Mouse (Mus musculus) MEL (cell line): ENCODE results near the gene Fam102a. TPM values are rescaled to one million over a fixed set of nuclear protein-coding genes. Genes with fewer than 3 reads are reported as not detected.

Experiments used
- DNase-seq: peaks from one replicate; pipeline ENCODE4 v3.0.0; 2011; ENCODE audit warnings: low read depth, low spot score
- H3K27ac ChIP-seq: 2 replicates; pipeline ENCODE4 v1.5.1; 2012; ENCODE audit warnings: low read depth, mild to moderate bottlenecking, control low read depth, low read length, moderate library complexity; ENCODE audit not compliant: control insufficient read depth
- H3K27me3 ChIP-seq, 2 experiments: fragments of 150-350 bp in 1 of 2; sonication (generic) in 1 of 2; 2 replicates each; pipeline ENCODE4 v1.6.1; 2012; ENCODE audit warnings: low read length in 2 of 2, mild to moderate bottlenecking in 2 of 2, improper control_type of control experiment in 1 of 2, moderate library complexity in 1 of 2; ENCODE audit not compliant: insufficient read depth in 2 of 2, control insufficient read depth in 1 of 2
- H3K36me3 ChIP-seq, 2 experiments: 2 replicates each; pipeline ENCODE4 v1.6.1; 2012 to 2014; ENCODE audit warnings: low read length in 2 of 2, improper control_type of control experiment in 1 of 2, inconsistent platforms in 1 of 2, mild to moderate bottlenecking in 1 of 2; ENCODE audit not compliant: insufficient read depth in 2 of 2, control insufficient read depth in 1 of 2
- H3K4me1 ChIP-seq, 2 experiments: fragments of 150-350 bp in 1 of 2; sonication (generic) in 1 of 2; 2 replicates each; pipeline ENCODE4 v1.6.1; 2012; ENCODE audit warnings: low read length in 2 of 2, improper control_type of control experiment in 1 of 2, mild to moderate bottlenecking in 1 of 2; ENCODE audit not compliant: insufficient read depth in 2 of 2, control insufficient read depth in 1 of 2
- H3K4me3 ChIP-seq, 2 experiments: fragments of 150-350 bp in 1 of 2; sonication (generic) in 1 of 2; 2 replicates each; pipeline ENCODE4 v1.5.1; 2012; ENCODE audit warnings: low read depth in 2 of 2, low read length in 2 of 2, mild to moderate bottlenecking in 2 of 2, moderate library complexity in 2 of 2, control low read depth in 1 of 2, improper control_type of control experiment in 1 of 2; ENCODE audit not compliant: control insufficient read depth in 1 of 2, insufficient read depth in 1 of 2
- H3K79me2 ChIP-seq: 2 replicates; pipeline ENCODE4 v1.6.1; 2012; ENCODE audit warnings: mild to moderate bottlenecking, low read length, moderate library complexity; ENCODE audit not compliant: control insufficient read depth, poor library complexity, insufficient read depth
- H3K9ac ChIP-seq: 2 replicates; pipeline ENCODE4 v1.6.1; 2012; ENCODE audit warnings: low read depth, mild to moderate bottlenecking, control low read depth, low read length, moderate library complexity; ENCODE audit not compliant: control insufficient read depth, poor library complexity, severe bottlenecking
- H3K9me3 ChIP-seq: fragments of 150-350 bp; sonication (generic); replicated peaks from 2 replicates; pipeline ENCODE4 v1.6.1; 2012; ENCODE audit warnings: mild to moderate bottlenecking, low read length, improper control_type of control experiment, moderate library complexity; ENCODE audit not compliant: insufficient read depth
- CHD1 ChIP-seq: IDR thresholded peaks from 2 replicates; pipeline ENCODE4 v1.6.1; 2012; ENCODE audit warnings: low read depth, mild to moderate bottlenecking, inconsistent platforms, low read length, improper control_type of control experiment
- CHD2 ChIP-seq: IDR thresholded peaks from 2 replicates; pipeline ENCODE4 v1.6.1; 2011; ENCODE audit warnings: low read length, improper control_type of control experiment
- E2F4 ChIP-seq: IDR thresholded peaks from 2 replicates; pipeline ENCODE4 v1.6.1; 2011; ENCODE audit warnings: low read depth, low read length, improper control_type of control experiment, borderline replicate concordance
- ELF1 ChIP-seq: IDR thresholded peaks from 2 replicates; pipeline ENCODE4 v1.6.1; 2014; ENCODE audit warnings: low read depth, mild to moderate bottlenecking, inconsistent platforms, low read length, improper control_type of control experiment, moderate library complexity
- EP300 ChIP-seq, 2 experiments: IDR thresholded peaks; 2 replicates each; pipeline ENCODE4 v1.6.1; 2011; ENCODE audit warnings: improper control_type of control experiment in 2 of 2, low read length in 2 of 2, low read depth in 1 of 2, mild to moderate bottlenecking in 1 of 2
- GABPA ChIP-seq: IDR thresholded peaks from 2 replicates; pipeline ENCODE4 v1.6.1; 2012; ENCODE audit warnings: low read depth, mild to moderate bottlenecking, inconsistent platforms, low read length, improper control_type of control experiment, moderate library complexity
- HCFC1 ChIP-seq: IDR thresholded peaks from 2 replicates; pipeline ENCODE4 v1.6.1; 2012; ENCODE audit warnings: low read depth, mild to moderate bottlenecking, inconsistent platforms, low read length, improper control_type of control experiment, moderate library complexity
- JUND ChIP-seq: IDR thresholded peaks from 2 replicates; pipeline ENCODE4 v1.6.1; 2011; ENCODE audit warnings: low read depth, mild to moderate bottlenecking, improper control_type of control experiment, low read length
- MAZ ChIP-seq: IDR thresholded peaks from 2 replicates; pipeline ENCODE4 v1.6.1; 2012; ENCODE audit warnings: low read depth, mild to moderate bottlenecking, inconsistent platforms, low read length, improper control_type of control experiment
- MYB ChIP-seq: IDR thresholded peaks from 2 replicates; pipeline ENCODE4 v1.6.1; 2011; ENCODE audit warnings: mild to moderate bottlenecking, low read depth, low read length, improper control_type of control experiment
- NELFE ChIP-seq: IDR thresholded peaks from 2 replicates; pipeline ENCODE4 v1.6.1; 2011; ENCODE audit warnings: low read depth, low read length, improper control_type of control experiment
- POLR2A ChIP-seq, 2 experiments: IDR thresholded peaks; 2 replicates each; pipeline ENCODE4 v1.6.1; 2011 to 2012; ENCODE audit warnings: low read length in 2 of 2, mild to moderate bottlenecking in 2 of 2, control low read depth in 1 of 2, improper control_type of control experiment in 1 of 2, low read depth in 1 of 2, moderate library complexity in 1 of 2; ENCODE audit not compliant: control insufficient read depth in 1 of 2, insufficient read depth in 1 of 2, poor library complexity in 1 of 2
- POLR2AphosphoS2 ChIP-seq: IDR thresholded peaks from 2 replicates; pipeline ENCODE4 v1.6.1; 2011; ENCODE audit warnings: low read length, improper control_type of control experiment
- SIN3A ChIP-seq: IDR thresholded peaks from 2 replicates; pipeline ENCODE4 v1.6.1; 2012; ENCODE audit warnings: low read length, improper control_type of control experiment, inconsistent platforms
- SMC3 ChIP-seq: IDR thresholded peaks from 2 replicates; pipeline ENCODE4 v1.6.1; 2011; ENCODE audit warnings: low read depth, low read length, improper control_type of control experiment
- TAL1 ChIP-seq: IDR thresholded peaks from 2 replicates; pipeline ENCODE4 v1.6.1; 2012; ENCODE audit warnings: mild to moderate bottlenecking, inconsistent platforms, low read length, moderate library complexity, mixed read lengths
- TCF12 ChIP-seq: IDR thresholded peaks from 2 replicates; pipeline ENCODE4 v1.6.1; 2014; ENCODE audit warnings: low read depth, mild to moderate bottlenecking, inconsistent platforms, low read length, improper control_type of control experiment, moderate library complexity
- UBTF ChIP-seq: IDR thresholded peaks from 2 replicates; pipeline ENCODE4 v1.6.1; 2012; ENCODE audit warnings: low read depth, mild to moderate bottlenecking, inconsistent platforms, low read length, improper control_type of control experiment, moderate library complexity, borderline replicate concordance; ENCODE audit not compliant: insufficient read depth
- USF1 ChIP-seq: IDR thresholded peaks from 2 replicates; pipeline ENCODE4 v1.6.1; 2014; ENCODE audit warnings: low read depth, mild to moderate bottlenecking, inconsistent platforms, low read length, improper control_type of control experiment, moderate library complexity
- USF2 ChIP-seq, 2 experiments: IDR thresholded peaks; 2 replicates each; pipeline ENCODE4 v1.6.1; 2011 to 2012; ENCODE audit warnings: improper control_type of control experiment in 2 of 2, low read length in 2 of 2, borderline replicate concordance in 1 of 2, inconsistent platforms in 1 of 2, low read depth in 1 of 2, mild to moderate bottlenecking in 1 of 2; ENCODE audit not compliant: insufficient read depth in 1 of 2
- ZKSCAN1 ChIP-seq: IDR thresholded peaks from 2 replicates; pipeline ENCODE4 v1.6.1; 2012; ENCODE audit warnings: low read depth, mild to moderate bottlenecking, inconsistent platforms, low read length, improper control_type of control experiment, moderate library complexity
- ZMIZ1 ChIP-seq: IDR thresholded peaks from 2 replicates; pipeline ENCODE4 v1.6.1; 2012; ENCODE audit warnings: low read depth, mild to moderate bottlenecking, inconsistent platforms, low read length, improper control_type of control experiment, moderate library complexity
- ZNF384 ChIP-seq: IDR thresholded peaks from 2 replicates; pipeline ENCODE4 v1.6.1; 2012; ENCODE audit warnings: low read depth, mild to moderate bottlenecking, inconsistent platforms, low read length, improper control_type of control experiment
- polyA plus RNA-seq, 2 experiments: library from polyadenylated mRNA; stranded (reverse) in 1 of 2; unstranded in 1 of 2; fragments of >175 nt in 1 of 2; fragments of >200 nt in 1 of 2; gene quantifications; 2 replicates each; pipeline versions ENCODE4 v1.2.1 to v1.2.4; 2012; ENCODE audit warnings: low replicate concordance in 2 of 2, low read depth in 1 of 2; ENCODE audit not compliant: insufficient read length in 2 of 2, insufficient read depth in 1 of 2, missing spikeins in 1 of 2
- total RNA-seq: library from RNA; depleted of rRNA; stranded (reverse); fragments of 300-350 nt; gene quantifications from 2 replicates; pipeline ENCODE4 v1.2.3, GENCODE M21; 2012; rRNA removed

Fam102a gene
- total RNA-seq (1.5 and 2.4 TPM in 2 replicates), polyA plus RNA-seq (1 to 10 TPM in 1 of 2 experiments, not detected in 1; 1.8 TPM)

GRCm38 (mm10) chr2:32534733-32535471, at the start of gene Fam102a:
Fam102a (plus strand) TSS chr2:32535332.
- DNase-seq = peak; percentile 97
- H3K79me2 ChIP-seq = no peaks in the 10 kb centered on the region; the same call in 1 of the 2 replicates
- H3K9ac ChIP-seq = peak within 1 kb of the TSS; percentile 72
- TF ChIP-seq MAZ = peak; percentile 86
- peak; percentile 59 for TF ChIP-seq NELFE
- peak; percentile 49 to 57; a peak in 2 of 4 replicates for TF ChIP-seq POLR2A (IDR thresholded peaks at IDR 0.05; ENCODE audit: control insufficient read depth in 1 of 2, insufficient read depth in 1 of 2, low read depth in 1 of 2, low read length in 2 of 2, poor library complexity in 1 of 2)
- no peak for TF ChIP-seq POLR2AphosphoS2
- TF ChIP-seq CHD1 = no peak
- TF ChIP-seq SIN3A = peak; percentile 57; the same call in 1 of the 2 replicates
- TF ChIP-seq ZMIZ1 = peak; percentile 58; the same call in 1 of the 2 replicates
- peak; percentile 92 for TF ChIP-seq UBTF
- TF ChIP-seq HCFC1 = peak; percentile 47
- TF ChIP-seq TCF12 = peak; percentile 25; the same call in 1 of the 2 replicates
- no peaks in the 10 kb centered on the region for H3K27me3 ChIP-seq
- peak within 1 kb of the TSS; percentile 79 to 98 for H3K4me3 ChIP-seq
- peaks cover 0 to 15% of the 10 kb centered on the region in 2 experiments; a peak in 2 of 4 replicates for H3K36me3 ChIP-seq
- peaks cover 10 to 25% of the 10 kb centered on the region in 2 experiments for H3K4me1 ChIP-seq
- H3K27ac ChIP-seq = peak within 1 kb of the TSS; percentile 56
- no peaks in the 10 kb centered on the region for H3K9me3 ChIP-seq

- H3K36me3 ChIP-seq = peaks cover 0 to 7% of the 10 kb centered on the region in 2 experiments; a peak in 2 of 4 replicates
- H3K9me3 ChIP-seq = no peaks in the 10 kb centered on the region
- H3K4me1 ChIP-seq = peaks cover 10 to 19% of the 10 kb centered on the region in 2 experiments
- peak overlapping the region; percentile 34 to 38 for H3K4me3 ChIP-seq
- DNase-seq = no peak
- peak overlapping the region; percentile 67 for H3K27ac ChIP-seq
- H3K27me3 ChIP-seq = no peaks in the 10 kb centered on the region
- TF ChIP-seq CHD2 (no peak), E2F4 (no peak), GABPA (no peak), CHD1 (no peak), JUND (no peak), POLR2A (IDR thresholded peaks at IDR 0.05; ENCODE audit: control insufficient read depth in 1 of 2, insufficient read depth in 1 of 2, low read depth in 1 of 2, low read length in 2 of 2, poor library complexity in 1 of 2) (no peak), TCF12 (no peak), SMC3 (no peak), TAL1 (no peak), ELF1 (no peak), MAZ (no peak), USF1 (no peak), EP300 (IDR thresholded peaks at IDR 0.05; ENCODE audit: low read depth in 1 of 2, low read length in 2 of 2) (no peak), POLR2AphosphoS2 (no peak), ZNF384 (no peak), ZKSCAN1 (no peak), MYB (no peak), USF2 (IDR thresholded peaks at IDR 0.05; ENCODE audit: borderline replicate concordance in 1 of 2, insufficient read depth in 1 of 2, low read depth in 1 of 2, low read length in 2 of 2) (no peak)
- H3K9ac ChIP-seq = peak overlapping the region; percentile 20
- H3K79me2 ChIP-seq = no peaks in the 10 kb centered on the region
These were observed 49.4 kb upstream of the Fam102a start for GRCm38 (mm10) chr2:32485751-32486150.
